Mouse (Mus musculus): Measurements from ENCODE around the gene Ppfia2. TPM values are rescaled to one million over a fixed set of nuclear protein-coding genes. Genes with fewer than 3 reads are reported as not detected.

Gene Ppfia2
- total RNA-seq, 2 experiments from 2014 or later, result 0.35 to 1.1 TPM

DNA sequence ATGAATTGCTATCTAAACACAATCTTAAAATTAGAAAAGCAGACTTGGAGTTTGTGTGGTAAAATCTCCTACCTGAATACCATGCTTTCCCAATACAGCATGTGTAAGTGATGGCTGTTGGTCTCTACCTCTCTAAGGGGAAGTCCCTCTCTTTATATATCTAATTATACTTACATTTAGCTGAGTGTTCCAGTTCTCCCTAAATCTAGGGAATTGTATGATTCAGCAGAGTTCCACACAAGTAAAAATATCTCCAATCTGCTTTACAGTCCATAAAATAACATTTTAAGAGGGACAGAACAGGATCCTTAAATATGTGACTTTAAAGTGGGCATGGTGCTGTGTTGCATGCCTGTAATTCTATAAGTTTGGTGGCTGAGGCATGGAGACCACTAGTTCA, 444.7 kb downstream of the Ppfia2 start:
- DNase-seq, result no peak

DNA sequence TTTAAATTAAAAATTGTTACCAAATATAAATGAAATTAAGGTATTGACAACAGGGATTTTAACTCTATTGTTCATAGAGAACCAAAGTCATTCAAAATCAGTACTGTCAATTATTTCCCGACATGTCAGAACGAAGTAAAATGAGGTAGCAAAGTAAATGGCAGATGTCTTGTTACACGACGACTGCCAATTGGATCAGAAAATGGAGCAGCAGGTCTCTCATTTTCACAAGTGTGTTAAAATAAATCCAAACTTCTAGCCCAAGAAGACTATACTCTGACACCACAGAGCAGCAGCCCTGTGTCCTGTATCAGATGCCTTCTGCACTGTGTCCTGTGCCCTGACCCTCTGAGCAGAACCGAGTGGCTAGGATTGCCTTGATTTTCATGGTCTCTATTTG, 454.2 kb downstream of the Ppfia2 start:
- no peak for DNase-seq

DNA sequence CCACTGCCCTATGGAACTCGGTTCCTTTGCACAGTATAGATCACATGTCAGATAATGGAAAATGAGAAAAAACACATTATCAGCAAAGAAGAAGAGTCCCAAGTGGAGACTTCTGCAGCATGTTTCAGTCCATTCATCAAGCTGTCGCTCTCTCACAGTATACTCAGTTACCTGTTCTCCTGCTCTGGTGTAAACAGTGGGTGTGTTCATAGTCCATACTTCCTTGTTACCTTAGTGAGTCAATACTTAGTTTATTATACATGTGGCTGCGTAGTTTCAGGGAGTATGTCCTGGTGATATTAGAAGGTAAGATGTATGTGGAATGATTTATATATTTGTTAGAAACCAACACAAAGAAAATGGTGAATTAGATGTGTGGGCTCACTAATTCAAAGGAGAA, 454.7 kb downstream of the Ppfia2 start:
- DNase-seq, result no peak

DNA sequence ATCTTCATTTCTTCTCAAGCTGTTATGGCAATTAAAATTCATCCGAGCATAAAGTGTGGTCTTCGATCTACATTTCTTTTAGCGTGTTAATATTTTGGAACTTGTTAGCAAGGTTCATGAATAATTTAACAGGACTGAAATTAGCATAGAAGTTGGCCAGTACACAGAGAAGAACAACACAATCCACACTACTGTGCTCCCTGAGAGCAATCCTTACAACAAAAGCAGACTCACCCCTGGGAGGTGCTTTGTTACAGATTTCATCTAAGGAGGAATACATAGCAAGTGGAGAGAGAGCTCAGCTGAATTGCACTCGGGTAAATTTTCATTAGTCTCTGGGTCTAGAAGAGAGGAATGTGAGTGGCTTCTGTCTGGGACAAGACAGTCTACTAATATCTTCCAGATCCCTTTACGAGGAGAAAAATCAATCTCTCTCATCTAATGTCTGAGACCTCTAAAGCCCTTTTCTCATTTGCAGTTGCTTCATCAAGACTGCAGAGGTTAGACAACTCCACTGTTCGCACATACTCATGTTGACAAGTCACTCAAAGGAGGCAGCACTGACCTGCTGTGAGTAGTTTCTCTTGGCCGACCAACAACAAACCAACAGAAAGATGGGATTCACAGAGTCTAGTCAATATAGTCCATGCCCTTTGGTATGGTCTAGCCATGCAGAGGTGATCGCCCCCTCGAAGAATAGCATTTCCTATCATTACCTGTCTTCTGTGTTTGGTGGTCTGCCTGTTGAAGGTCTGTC, 458.6 kb downstream of the Ppfia2 start:
- DNase-seq, result no peak

DNA sequence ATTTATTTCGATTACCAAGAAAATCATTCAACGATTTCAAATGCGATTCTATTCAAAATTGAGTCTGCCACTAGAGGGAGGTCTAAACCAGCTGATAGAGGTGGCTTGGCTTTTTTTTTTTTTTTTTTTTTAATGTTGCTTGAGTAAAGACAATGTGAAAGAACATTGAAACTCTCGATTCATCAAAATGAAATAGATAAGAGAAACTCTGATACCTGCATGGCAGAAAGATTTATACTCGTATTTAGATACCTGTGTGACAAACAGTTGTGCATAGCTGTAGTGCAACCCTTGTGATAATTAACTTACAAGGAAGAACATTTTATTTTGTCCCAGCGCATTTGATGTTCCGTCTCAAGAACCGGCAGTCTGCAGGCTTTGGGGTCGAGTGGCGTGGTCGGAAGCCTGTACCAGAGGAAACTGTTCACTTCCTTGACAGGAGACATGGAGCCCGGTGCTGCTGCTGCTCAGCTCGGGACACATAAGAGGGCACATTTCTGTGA, 462.5 kb downstream of the Ppfia2 start:
- DNase-seq, result no peak

DNA sequence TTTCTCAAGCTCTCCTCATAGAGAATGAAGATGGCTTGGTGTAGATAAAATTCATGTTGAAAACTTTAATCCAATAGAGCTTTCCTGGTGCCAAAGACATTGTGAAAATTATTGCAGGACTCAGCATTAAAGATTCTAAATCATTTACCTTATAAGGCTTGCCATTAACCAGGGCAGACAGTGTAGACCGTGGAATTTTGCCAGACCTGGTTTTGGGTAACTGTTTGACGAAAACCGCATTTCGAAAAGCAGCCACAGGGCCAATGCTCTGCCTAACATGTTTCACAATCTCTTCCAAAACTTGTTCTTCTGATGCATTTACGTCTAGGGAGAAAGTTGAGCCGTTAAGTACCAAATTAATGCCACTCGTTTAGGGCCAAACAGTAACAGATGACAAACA, 466.9 kb downstream of the Ppfia2 start:
- no peak for DNase-seq

DNA sequence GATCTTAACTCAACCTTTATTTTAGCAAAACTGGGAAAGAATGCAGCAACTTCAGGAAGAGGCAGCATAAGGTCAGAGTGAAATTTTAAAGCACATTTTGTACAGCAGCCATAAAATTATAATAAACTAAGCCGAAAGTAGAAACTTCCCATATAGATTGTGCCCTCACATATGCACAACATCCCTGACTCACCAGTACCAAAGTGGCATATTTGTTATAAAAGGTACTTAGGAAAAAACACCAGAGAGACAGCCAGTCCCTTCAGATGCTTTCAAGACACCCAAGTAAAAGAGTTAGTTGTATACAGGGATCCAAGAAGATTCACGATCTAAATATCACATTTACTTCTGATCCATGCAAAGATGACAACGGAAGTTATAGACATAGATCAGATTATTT, 468.7 kb downstream of the Ppfia2 start:
- DNase-seq, result no peak

DNA sequence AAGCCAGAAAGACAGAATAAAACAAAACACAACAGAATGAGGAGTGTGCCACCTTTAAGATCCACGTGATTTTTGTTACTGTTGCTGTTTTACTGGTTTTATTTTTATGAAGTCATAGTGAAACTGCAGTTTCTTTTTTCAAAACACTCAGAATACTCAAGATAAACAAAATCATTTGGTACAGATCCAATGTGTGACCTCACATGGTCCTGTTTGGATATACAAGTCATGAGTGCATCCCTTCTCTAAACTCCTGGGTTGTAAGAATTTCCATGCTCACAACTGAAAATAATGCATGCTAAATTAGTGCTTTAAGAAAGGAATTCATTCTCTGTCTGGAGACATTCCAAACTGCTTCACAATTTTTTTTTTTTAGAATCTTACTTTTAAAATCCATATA, 469.3 kb downstream of the Ppfia2 start:
- DNase-seq, result no peak

DNA sequence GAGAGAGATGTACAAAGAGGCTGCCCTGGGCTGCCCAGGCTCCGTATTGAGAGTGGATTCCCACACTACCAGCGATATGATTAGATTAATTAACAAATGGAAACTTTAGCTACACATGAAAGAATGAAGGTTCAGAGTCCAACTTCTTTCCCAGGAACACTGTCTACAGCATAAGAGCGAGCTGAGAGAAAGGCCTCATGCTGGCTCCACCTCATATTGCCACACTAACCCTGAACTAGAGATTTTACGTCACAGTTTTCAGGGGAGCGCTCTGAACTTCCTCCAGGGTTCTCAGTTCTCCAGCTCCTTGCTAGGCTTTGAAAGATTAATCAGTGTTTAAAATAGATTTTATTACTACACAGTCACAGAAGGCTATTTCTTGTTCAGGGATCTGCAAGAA, 471.2 kb downstream of the Ppfia2 start:
- no peak for DNase-seq

DNA sequence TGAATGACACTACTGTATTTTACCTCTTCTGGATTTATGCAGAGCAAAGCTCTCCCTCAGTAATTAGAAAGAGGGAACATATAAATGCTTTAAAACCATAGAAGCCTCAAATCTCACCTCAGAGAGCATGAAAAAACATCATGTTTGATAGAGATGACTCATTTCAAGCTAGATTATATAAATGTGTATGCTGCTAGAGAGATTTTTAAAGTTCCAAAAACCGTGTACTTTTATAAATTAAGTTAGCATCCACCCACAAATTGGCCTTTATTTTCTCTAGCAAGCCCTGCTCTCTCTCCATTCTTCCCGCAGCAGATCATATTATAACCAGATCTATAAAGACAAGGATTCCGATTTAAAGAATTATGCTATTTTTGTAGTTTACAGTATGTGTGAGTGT, 488.9 kb downstream of the Ppfia2 start:
- DNase-seq, result no peak

DNA sequence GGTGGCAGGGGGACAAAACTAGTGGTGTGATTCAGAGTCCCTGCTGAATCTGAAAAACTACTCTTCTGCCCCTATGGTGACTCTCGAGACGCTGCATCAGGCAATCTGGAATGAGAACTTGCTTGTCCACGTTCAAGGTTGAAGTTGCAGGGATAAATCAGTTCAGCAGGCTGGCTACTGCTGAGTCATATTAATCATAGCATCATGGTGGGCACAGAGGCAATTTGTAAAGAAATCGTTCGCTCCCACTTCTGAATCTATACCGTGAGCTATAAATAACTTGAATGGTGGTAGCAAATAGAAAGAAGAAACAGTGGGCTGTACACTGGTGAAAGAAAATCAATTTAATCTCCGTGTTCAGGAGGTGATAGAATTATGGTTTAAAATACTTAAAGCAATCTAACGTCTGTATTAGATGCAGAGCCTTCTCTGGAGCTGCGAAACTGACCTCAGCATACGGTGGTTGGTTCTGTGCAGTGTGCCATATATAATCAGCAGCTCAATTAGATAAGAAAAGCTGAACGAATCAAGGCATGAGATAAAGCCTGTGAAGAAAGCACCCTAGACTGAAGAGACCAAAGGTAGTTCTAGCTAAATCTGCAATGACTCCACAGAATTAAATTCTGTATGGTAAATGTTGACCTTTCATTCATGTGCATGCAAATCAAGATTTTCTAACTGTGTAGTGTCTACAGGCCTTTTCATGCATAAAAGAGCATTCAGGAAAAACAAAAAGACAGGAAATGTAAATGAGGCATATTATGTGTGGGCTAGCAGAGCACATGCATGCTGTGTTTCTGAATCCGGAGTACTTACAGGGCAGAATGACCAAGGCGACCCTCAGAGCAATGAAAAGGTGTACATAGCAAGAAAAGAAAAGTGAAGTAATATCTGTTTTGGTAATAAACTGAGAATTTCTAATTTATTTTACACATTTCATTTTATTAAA, 505.3 kb downstream of the Ppfia2 start:
- no peak for DNase-seq
